Mouse (Mus musculus) brain, adult 2 months (tissue): Measurements from ENCODE around the gene Eef1akmt2.

Experiments used
- DNase-seq: peaks from one replicate; pipeline ENCODE4 v3.0.0; 2011; ENCODE audit warnings: low read depth, low spot score

Gene Eef1akmt2

DNA sequence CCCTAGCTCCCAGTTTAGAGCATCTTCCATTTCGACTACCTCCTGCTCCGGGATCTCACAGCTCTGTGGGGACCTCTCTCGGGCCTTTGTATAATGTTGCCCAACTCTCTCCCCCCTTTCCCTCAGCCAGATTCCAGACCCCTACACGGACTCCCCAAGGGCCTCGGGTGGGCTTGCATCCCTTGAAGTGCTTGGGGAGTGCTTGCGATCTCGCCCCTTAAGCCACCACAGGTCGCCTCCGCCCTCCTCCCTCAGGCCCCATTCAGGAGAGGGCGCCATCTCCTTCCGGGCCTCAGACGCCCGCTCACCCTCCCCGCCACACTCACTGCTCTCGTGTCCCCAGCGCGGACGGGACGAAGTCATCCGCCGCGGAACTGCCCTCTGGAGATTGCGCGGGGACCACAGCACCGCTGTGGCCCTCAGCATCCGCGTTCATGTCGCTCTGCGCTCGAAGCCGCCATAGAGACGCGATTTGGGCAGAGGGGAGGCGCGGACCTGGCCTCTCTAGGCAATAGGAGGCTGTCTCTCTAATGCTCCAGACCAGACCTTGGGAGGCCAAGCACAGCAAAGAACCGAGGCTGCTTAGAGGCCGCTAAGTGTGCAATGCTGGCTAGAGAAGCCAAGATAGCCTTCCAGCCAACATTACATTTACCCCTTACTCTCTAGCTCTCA is at the start of gene Eef1akmt2:
TSS of gene Eef1akmt2 (minus strand) at position 501 of the 672 bp plus-strand sequence.
- peak; percentile 96 for DNase-seq

DNA sequence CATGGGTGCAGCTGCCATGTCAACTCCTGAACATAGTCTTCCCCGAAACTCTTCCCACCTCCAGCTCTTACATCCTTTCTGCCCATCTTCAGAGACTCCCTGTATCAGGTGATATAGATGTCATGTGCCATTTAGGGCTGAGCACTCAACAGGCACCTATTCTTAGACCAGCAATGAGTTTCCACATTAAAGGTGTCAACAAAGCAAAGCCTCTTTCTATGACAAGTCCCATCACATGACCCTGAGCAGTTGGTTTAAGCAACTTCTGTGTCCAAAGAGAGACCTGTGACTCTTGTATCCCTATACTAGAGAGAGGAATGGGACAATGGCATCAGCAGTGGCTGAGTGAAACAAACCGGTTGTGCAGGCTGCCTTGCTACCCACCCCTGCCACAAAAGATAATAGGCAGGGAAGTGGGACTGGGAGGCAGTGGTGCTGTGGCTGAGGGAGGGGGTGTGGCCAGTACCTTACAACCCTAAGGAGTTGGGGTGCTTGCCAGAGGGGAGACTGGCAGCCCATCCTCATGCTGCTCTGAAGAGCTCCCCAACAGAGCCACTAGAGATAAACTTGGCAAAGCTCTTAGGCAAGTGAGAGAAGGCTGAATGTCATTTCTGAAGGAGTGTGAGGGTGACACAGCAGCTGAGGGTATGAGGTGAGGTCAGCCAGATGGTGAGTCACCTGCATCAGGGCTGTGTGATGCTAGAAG is 48.5 kb upstream of the Eef1akmt2 start:
- no peak for DNase-seq

DNA sequence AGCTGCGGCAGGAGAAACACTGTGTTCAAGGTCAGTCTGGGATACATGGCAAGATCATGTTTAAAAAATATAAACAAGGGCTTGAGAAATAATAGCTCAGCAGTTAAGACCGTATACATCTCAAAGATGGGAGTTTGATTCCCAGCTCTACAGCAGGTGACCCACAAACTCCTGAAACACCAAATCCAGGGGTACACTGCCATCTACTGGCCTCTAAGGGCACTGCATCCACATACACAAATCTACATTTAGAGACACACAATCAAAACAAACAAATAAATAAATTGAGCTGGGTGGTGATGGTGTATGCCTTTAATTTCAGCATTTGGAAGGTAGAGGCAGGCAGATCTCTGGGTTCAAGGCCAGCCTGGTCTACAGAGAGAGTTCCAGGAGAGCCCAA is 45.8 kb upstream of the Eef1akmt2 start:
- DNase-seq: no peak

DNA sequence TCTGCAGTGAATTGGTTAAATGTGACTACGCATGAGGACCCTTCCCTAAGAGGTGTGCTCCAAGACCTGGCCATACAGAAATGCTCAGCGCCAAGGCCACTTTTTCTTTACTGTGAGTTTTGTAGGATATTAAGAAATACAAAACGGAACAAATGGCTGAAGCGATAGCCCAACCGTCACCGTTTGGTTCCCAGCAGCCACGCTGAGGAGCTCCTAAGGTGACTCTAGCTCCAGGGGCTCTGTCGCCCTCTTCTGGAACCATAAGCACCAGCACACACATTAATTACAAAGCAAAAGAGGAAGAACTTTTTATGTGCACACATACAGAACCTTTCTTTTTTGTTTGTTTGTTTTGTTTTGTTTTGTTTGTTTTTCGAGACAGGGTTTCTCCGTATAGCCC is 44.8 kb upstream of the Eef1akmt2 start:
- no peak for DNase-seq

DNA sequence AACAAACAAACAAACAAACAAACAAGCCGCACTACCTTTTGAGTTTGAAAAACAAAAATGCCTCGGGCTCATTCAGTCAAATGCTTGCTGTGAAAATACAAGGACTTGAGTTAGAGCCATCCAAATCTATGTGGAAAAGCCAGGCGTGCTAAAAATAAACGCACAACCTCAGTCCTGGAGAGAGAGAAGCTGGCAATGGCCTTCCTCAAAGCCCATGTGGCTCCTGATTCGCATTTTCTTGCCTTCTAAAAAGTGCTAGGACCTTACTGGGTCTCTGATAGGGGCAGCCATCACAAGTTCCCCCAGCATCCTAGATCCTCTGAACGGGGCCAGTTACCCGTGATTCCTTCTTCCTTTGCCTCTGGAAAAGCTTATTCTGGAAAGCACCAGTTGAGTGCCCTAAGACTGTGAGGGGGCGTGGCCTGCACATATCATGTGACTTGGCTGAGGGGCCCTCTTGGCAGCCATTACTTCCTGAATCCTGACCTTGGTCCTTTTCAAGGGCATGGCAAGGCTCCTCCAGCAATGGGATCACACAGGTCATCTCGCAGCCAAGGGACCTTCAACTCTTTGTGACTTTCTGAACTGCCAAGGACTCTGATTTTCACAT is 43.8 kb upstream of the Eef1akmt2 start:
- peak; percentile 74 for DNase-seq

DNA sequence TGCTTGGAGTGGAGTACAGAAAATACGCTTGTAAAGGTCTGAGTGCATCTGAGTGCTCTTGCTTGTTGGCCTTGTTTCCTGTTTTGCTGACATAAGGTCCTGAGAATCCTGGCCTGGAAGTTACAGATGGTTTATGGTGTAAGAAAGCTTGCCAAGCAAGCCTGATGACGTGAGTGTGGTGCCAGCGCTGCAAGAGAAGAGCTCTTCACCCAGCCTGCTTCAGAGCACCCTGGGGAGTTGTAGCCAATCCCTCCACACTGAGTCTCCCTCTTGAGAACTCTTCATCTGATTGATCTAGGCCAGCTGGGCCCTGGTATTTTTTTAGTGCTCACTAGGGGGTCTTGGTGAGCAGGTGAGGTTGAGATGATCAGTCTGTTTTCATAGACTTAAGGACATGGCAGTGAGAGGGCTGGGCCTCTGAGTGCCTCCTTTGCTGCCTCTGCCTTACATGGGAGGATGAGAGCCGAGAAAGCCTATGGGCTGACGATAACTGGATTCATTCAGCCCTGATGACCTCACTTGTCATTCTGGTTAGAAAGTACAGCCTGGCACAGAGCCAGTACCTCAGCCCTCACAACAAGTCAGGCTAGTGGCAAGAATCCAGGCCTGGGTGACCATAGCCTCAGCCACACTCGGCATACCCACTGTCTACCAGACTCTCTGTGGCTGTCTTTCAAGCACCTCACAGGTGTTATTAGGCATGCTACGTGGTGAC is 42.5 kb upstream of the Eef1akmt2 start:
- peak; percentile 95 for DNase-seq

DNA sequence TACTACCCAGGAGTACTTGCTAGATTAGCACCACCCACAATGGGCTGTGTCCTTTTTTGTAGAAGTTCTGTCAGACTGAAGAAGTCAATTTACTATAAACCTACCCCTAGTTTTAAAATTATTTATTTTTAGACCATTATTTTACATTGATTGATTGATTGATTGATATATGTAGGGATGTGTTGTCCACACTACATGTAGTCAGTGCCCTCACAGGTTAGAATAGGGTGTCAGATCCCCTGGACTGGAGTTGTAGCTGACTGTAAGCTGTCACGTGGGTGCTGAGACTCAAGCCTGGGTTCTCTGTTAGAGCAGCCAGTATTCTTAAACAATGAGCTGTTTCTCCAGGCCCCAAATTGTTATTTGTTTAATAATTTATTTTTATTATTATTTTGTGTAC is 40.9 kb upstream of the Eef1akmt2 start:
- no peak for DNase-seq

DNA sequence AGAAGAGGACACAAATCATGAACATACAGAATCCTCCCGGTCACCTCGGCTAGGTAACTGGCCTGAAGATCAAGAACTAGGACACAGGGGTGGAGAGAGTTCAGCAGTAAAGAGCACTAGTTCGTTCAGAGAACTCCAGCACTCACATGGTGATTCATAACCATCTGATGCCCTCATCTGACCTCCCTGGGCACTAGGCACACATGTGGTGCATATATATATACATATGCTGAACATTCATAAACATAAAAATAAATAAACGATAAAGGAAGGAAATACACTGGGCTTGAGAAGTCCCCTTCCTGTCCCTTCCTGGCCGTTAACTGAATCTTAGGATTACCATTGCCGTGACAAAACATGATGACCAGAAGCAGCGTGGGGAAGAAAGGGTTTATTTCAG is 40.3 kb upstream of the Eef1akmt2 start:
- no peak for DNase-seq

DNA sequence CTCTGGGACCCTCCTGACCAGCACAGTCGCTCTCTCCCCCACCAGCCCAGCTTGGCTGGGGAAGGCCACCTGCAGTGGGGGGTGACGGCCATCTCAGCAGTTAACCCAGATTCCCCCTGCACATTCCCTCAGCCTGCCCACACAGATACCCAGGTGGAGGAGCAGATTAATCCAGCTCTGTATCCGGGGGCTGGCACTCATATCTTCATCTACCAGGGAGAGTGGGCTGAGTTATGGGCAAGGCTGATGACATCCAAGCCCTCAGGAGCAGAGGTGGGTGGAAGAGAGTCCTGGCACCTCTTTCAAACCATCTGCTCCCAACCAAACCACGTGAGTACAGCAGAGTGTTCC is 39.8 kb upstream of the Eef1akmt2 start:
- peak; percentile 98 for DNase-seq

DNA sequence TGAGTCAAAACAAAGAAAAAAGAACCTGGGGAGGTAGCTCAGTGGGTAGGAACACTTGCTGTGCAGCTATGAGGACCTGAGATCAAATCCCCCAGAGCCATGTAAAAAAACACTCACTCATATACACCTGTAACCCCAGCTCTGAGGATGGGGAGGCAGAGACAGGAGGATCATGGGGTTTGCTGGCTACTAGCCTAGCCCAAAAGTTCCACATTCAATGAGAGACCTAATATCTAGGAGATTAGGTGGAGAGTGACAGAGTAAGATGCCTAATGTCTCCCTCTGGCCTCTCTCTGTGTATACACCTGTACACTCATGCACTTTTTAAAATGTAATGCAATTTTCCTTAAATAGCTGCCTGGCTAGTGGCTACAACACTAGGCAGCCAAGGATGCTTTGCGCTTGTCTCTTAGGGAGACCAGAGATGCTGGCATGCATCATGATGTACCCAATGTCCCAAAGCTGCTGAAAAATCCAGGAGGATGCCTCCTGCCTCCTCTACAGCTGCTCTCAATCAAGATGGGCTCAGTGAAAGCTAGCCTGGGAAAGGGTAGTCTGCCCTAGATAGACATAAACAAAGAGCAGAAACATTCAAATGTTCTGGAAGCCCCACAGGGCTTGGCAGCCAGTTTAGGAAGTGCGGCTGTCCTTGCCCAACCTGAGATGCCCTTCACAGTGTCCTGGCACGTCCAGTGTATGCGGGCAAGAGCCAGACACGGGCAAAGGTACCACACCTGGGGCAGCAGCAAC is 39.3 kb upstream of the Eef1akmt2 start:
- peak; percentile 94 for DNase-seq

DNA sequence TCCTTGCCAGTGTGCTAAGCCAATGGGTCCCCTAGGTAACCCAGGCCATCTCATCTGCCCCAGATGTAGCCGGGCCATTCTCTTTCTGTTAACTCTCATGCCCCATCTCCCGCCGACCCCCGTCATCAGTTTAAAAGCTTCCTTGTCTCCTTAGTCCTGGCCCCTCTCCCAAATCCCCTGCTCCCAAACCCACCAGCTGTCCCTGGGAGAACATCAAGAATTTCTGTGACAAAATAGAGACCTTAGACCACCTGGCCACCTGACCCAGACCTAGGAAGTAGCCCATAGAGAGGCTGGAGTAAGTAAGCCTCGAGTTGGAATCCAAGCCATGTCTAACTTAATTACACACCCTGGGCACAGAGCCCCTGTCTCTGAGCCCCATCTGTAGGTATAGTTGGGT is 37.7 kb upstream of the Eef1akmt2 start:
- no peak for DNase-seq

DNA sequence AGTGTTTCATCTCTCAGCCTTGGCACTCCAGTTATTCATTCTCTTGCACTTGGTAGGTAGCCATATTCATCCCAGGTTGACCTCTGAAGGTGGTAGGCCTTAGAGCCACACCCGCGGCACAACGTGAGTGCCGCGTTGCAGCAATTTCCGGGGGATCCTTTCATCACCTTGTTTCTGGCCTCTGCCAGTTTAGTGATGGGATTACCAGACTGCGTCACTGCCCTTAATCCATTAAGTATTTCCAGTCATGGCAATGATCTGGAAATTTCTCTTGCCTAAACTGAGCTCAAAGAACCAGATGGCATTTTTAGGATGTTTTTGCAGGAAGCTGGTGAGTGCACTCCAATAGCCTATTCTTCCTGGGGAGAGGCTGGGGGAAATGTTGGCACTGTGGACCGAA is 37.2 kb upstream of the Eef1akmt2 start:
- DNase-seq: no peak

DNA sequence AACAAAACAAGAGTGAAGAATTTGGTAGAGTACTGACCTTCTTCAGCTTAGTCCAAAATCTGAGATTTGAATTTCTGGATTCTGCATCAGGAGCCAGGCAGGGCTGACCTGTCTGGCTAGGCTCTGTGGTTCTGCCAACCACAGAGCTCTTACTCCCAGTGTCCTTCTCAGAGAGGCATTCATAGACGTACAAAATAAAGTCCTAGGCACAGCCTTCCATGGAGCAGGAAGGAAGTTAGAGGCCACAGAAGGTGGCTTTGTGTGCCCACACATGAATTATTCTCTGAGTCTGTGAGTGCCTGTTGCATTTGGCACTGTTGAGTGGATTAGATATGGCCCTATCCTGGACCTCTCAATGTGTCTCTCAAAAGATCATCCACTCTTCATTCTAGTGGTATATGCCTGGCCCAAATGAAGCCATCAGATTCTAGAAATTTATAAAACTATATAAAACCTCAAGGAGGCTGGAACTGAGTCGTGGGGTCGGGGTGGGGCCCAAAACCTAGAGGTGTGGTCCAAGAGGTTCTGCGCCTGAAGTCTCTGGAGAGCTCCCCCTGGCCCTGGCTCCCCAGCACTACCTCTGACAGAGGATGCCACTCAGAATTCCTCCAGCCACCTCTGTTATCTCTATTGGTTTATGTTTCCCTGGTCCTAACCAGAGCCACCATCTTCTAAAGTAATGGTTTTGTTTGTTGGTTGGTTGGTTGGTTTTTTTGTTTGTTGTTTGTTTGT is 36.2 kb upstream of the Eef1akmt2 start:
- no peak for DNase-seq

DNA sequence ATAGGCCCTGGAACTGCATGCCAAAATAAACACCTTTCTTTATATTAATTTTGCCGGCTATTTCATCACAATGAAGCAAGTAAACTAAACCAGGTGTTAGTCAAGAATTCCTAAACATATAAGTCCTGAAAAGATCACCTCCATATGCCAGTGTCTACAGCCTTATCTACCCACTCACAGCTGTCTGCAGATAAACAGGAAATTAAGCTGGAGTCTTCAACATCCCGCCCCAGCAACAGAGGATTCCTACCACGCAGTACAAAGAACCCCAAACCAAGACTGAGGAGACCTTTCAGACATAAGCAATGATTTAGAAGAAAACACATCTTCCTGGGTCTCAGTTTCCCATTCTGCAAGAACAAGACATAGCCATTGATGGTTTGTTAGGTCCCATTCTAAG is 35.6 kb upstream of the Eef1akmt2 start:
- DNase-seq: no peak

DNA sequence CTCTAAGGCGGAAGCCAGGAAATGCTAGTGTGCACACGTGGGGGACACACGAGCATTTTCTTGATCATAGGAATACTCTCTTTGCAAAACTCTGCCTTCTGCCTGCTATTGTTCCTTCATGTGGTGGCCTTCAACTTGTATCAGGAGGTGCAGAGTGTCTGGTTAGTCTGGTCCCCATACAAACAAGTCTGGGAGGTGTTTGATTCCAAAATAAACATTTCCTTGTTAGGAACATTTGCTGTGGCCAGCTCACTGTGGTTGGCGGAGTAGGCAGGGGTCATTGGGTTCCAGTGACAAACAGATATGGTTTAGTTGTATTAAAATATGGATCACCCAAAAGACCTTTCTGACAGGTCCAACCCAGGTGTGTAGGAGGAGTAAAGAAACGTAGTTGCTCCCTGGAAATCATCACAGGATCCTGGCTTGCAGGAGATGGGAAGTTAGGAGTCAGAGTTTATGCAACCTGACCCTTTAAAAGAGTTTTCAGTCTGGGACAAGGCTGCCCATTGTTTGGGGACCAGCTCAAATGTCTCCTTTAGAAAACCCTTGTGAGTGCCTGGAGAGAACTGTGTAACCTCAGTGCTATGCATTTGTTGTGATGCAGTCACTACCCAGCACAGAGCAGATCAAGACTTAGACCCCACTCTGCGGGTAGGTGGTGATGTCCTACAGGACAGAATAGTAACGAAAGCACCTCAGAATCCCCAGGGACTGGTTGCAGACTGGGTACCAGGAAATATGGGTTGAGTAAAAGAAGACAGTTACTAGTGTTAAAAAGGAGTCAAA is 34.7 kb upstream of the Eef1akmt2 start:
- DNase-seq: no peak

DNA sequence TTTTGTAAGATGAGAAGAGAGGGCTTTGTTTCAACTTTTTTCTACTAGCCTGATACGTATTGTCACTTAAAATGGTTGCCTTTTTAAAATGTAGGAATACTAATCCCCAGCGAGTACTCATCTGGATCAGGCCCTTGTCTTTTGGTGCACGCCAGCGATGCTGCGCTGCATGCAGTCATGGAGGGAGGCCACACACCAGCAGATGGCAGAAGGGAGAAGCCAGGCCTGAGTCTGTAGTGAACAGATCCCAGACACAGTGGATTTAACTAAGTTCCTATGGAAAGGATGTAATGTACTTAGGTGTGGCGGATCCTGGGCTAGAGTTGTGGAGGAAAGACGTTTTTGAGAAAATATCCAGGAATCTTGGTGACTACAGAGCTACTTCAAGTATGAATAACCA is 31.6 kb upstream of the Eef1akmt2 start:
- peak; percentile 71 for DNase-seq

DNA sequence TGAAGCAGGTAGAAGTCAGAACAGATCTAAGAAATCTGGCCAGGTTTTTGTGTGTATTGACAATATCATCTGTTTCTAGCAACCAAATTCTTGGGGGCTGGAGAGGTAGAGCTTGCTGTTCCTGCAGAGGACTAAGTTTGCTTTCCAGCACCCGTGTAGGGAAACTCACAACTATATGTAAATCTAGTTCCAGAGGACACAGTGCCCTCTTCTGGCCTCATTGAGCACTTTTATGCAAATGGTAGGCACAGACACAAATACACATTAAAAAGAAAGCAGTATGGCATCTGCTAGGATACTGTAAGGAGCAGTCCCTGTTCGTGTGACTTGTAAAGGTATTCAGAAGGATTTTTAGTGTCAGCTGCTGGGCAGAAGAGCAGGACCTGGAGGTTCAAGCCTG is 29.9 kb upstream of the Eef1akmt2 start:
- DNase-seq: peak; percentile 19

DNA sequence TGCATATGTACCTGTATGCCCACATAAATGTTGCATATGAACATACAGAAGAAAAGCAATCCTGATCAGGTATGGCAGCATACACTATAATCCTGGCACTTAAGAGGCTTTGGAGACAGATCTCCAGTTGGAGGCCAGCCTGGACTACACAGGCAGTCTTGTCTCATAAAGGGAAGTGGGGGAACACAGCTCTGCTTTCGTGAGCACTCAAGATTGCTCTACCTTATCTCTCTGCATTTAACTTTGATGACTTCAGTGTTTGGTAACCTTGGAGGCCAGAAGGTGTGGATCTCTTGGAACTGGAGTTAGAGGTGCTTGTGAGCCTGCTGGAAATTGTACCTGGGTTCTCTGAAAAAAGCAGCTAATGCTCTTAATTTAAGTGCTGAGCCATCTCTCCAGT is 27.8 kb upstream of the Eef1akmt2 start:
- no peak for DNase-seq

DNA sequence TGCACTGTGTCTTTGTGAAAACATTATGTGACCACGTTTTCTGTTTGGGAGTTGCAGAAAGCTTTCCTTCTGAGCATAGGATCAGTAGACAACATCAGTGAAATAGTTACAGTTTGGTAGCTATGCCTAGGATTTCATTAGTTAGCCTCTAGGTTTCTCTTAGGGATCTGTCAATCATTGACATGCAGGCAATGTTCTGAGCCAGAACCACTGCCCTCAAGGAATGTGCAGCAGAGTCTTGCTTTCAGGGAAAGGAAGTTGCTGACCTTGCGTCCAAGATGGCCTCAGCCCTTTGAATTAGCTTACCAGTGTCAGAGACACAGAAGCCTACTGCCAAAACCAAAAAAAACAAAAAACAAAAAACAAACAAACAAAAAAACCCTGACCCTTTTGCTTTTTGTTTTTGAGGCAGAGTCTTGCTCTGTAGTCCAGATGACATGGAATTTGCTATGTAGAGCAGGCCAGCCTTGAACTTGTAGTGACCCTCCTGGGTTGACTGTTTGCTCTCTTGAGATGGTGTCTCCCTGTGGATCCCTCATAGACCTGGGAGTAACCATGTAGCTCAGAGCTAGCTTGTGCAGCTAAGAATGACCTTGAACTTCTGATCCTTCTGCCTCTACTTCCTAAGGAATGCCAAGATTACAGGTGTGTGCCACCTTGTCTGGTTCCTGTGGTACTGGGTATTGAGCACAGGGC is 23.1 kb upstream of the Eef1akmt2 start:
- no peak for DNase-seq

DNA sequence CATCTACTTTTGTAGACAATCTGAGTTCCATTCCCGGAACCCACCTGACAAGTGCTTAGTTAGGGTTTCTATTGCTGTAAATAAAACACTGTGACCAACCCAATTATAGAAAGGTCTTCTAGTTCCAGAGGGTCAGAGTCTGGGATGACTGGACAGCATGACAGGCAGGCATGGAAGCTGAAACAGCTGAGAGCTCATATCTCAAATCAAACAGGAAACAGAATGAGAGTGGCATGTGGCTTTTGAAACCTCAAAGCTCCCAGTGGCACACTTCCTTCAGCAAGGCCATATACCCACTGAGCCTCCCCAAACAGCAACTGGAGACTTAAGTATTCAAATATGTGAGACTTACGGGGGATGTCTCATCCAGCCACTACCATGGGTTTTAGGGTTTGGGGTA is 20.6 kb upstream of the Eef1akmt2 start:
- DNase-seq: no peak
